ENCODE assay signal across 15 mouse cellular contexts in the genomic region with DNA sequence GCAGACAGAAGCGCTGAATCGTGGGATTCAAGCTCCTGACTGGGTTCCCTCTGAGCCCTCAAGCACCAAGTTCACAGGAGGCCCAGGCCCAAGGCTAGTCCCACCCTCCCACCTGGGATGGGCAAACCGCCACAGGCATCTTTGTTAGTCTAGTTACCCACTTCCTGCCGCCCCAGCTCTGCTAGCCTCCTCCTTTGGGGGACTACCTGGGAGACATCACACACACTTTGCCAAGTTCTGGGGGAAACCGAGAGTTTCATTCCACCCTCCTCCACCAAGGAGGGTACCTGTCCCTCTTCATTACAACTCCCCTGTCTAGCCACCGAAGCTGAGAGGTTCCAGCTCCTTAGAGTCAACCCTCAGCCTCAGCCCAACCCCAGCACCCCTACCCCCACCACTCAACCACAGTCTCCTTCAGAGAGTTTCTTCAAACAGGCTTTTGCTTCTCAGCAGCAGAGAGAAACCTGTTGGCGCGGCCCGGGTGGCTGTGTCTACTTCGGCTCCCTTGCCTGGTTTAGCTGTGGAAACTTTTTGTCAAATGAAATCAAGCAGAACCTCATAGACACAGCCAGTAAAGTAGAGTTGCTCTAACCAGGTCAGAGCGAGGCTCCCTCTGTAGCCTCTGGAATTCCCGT. TPM values are rescaled to one million over a fixed set of nuclear protein-coding genes. Genes with fewer than 3 reads are reported as not detected.
DNase-seq lines count a peak whose midpoint lies in the region; ATAC-seq and TF ChIP-seq lines count a peak whose summit lies in the region.
"Had no signal": no experiment of that assay in that cellular context is flagged by ENCODE, and none has a peak within 500 bp of the region (broad histone marks: within the 10 kb centered on the region; RNA-seq: fewer than 3 reads in every experiment).

No protein-coding gene starts in this region.

- peak overlapping the region; percentile 90 for H3K27ac ChIP-seq in spleen, adult 2 months (ENCODE audit: insufficient read depth, low read length)
- H3K27ac ChIP-seq in forebrain, embryonic 14.5 days (ENCODE audit: low read depth, low read length) = no peak overlapping the region
- H3K27ac ChIP-seq: embryonic facial prominence, embryonic 10.5 days; lung, embryonic 15.5 days; stomach, embryonic 15.5 days had no signal

- peak; percentile 6 for DNase-seq in gastrocnemius, postnatal 10 days
- no peak for DNase-seq in gastrocnemius, postnatal 4 days (ENCODE audit: low spot score in 2 of 2)
- DNase-seq in spleen, adult 2 months (ENCODE audit: low read depth in 1 of 2, low spot score in 2 of 2) = peak; percentile 49 to 66
- no peak for DNase-seq in spleen, postnatal 14 days (ENCODE audit: low spot score in 2 of 2)
- DNase-seq in spleen, postnatal 10 days (ENCODE audit: low spot score in 2 of 2) = peak; percentile 44 to 55
- no peak for DNase-seq in forebrain, embryonic 14.5 days (ENCODE audit: low spot score)
- DNase-seq in lung, adult 18-20 months = no peak
- DNase-seq in ovary, postnatal 10 days (ENCODE audit: low spot score) = no peak
- DNase-seq: cerebellum, adult 8-10 months; kidney, adult 11 months had no signal

- no peaks in the 10 kb centered on the region for H3K9me3 ChIP-seq in forebrain, embryonic 14.5 days (replicated peaks; ENCODE audit: control insufficient read depth, low read length)
- H3K9me3 ChIP-seq: embryonic facial prominence, embryonic 10.5 days; lung, embryonic 15.5 days; stomach, embryonic 15.5 days had no signal

- H3K36me3 ChIP-seq in spleen, adult 2 months (ENCODE audit: control insufficient read depth, insufficient read depth, low read length) = no peaks in the 10 kb centered on the region
- H3K36me3 ChIP-seq in forebrain, embryonic 14.5 days (ENCODE audit: control insufficient read depth, insufficient read depth, low read length) = no peaks in the 10 kb centered on the region
- H3K36me3 ChIP-seq: embryonic facial prominence, embryonic 10.5 days; lung, embryonic 15.5 days; stomach, embryonic 15.5 days had no signal

- no peak for TF ChIP-seq CTCF in spleen, adult 2 months (IDR thresholded peaks at IDR 0.05; ENCODE audit: extremely low read depth, insufficient read depth, insufficient read length, insufficient replicate concordance)

- no peaks in the 10 kb centered on the region for H3K27me3 ChIP-seq in spleen, adult 2 months (ENCODE audit: control insufficient read depth, insufficient read depth, low read length)
- H3K27me3 ChIP-seq in forebrain, embryonic 14.5 days (replicated peaks; ENCODE audit: control insufficient read depth, insufficient read depth, low read length) = no peaks in the 10 kb centered on the region
- H3K27me3 ChIP-seq: lung, embryonic 15.5 days; stomach, embryonic 15.5 days had no signal

- peaks cover 24% of the 10 kb centered on the region; the same call in 1 of the 2 replicates for H3K4me1 ChIP-seq in spleen, adult 2 months (ENCODE audit: control insufficient read depth, insufficient read depth, insufficient read length)
- H3K4me1 ChIP-seq in forebrain, embryonic 14.5 days (ENCODE audit: control insufficient read depth, insufficient read depth, low read length) = peaks cover 6% of the 10 kb centered on the region

- no peak for TF ChIP-seq POLR2A in spleen, adult 2 months (IDR thresholded peaks at IDR 0.05; ENCODE audit: low read depth, low read length)

- H3K4me3 ChIP-seq in spleen, adult 2 months (ENCODE audit: extremely low read depth, insufficient read depth, insufficient read length) = peak overlapping the region; percentile 25; the same call in 1 of the 2 replicates
- no peak overlapping the region for H3K4me3 ChIP-seq in forebrain, embryonic 14.5 days (ENCODE audit: low read depth, low read length)
- H3K4me3 ChIP-seq: embryonic facial prominence, embryonic 10.5 days; lung, embryonic 15.5 days; stomach, embryonic 15.5 days had no signal

- WGBS in spleen, adult 2 months = 21% methylated on average over 12 of the region's 12 CpGs
- WGBS in forebrain, embryonic 14.5 days = 86% methylated on average over 12 of the region's 12 CpGs

- H3K4me2 ChIP-seq in forebrain, embryonic 14.5 days (ENCODE audit: low read length) = no peak overlapping the region
- H3K4me2 ChIP-seq: lung, embryonic 15.5 days; stomach, embryonic 15.5 days had no signal

- ATAC-seq in forebrain, embryonic 14.5 days = no peak

- H3K9ac ChIP-seq in forebrain, embryonic 14.5 days (ENCODE audit: low read length) = no peak overlapping the region
- H3K9ac ChIP-seq: lung, embryonic 15.5 days; stomach, embryonic 15.5 days had no signal

RNA-seq across cellular contexts. Expression of a gene that starts 15.0 kb away (rescaled TPM):
- total RNA-seq in gastrocnemius, postnatal 10 days (2021) = under 1 TPM in 1 of 2 experiments, not detected in 1; 0.59 TPM
- total RNA-seq in gastrocnemius, postnatal 4 days (2021) = 1 to 10 TPM in 1 of 2 experiments, under 1 TPM in 1; 0.34 to 2.0 TPM
- polyA plus RNA-seq in spleen, adult 2 months (2012; rRNA removed) = 109 and 117 TPM in 2 replicates
- 8.2 and 9.0 TPM in 2 replicates for polyA plus RNA-seq in forebrain, embryonic 14.5 days (2014; fragmentation: Nextera tagmentation; extraction: Ambion mirVana)
- total RNA-seq: gastrocnemius, adult 18-20 months had no signal

RNA-seq across cellular contexts. Expression of a gene that starts 15.9 kb away (rescaled TPM):
- total RNA-seq in gastrocnemius, postnatal 10 days (2021) = 10 to 100 TPM; 23.9 to 29.8 TPM
- total RNA-seq in gastrocnemius, postnatal 4 days (2021) = 10 to 100 TPM; 39.5 to 42.1 TPM
- polyA plus RNA-seq in spleen, adult 2 months (2012; rRNA removed) = 55.1 and 69.0 TPM in 2 replicates
- 132 and 154 TPM in 2 replicates for polyA plus RNA-seq in forebrain, embryonic 14.5 days (2014; fragmentation: Nextera tagmentation; extraction: Ambion mirVana)

RNA-seq across cellular contexts. Expression of a gene that starts 19.9 kb away (rescaled TPM):
- 1 to 10 TPM in 1 of 2 experiments, under 1 TPM in 1; 0.80 to 1.3 TPM for total RNA-seq in gastrocnemius, postnatal 10 days (2021)
- 1 to 10 TPM; 1.2 to 1.3 TPM for total RNA-seq in gastrocnemius, postnatal 4 days (2021)
- polyA plus RNA-seq in spleen, adult 2 months (2012; rRNA removed) = 10.9 and 17.2 TPM in 2 replicates
- not detected in 2 replicates for polyA plus RNA-seq in forebrain, embryonic 14.5 days (2014; fragmentation: Nextera tagmentation; extraction: Ambion mirVana)
- total RNA-seq: gastrocnemius, adult 18-20 months; left cerebral cortex, postnatal 14 days had no signal

RNA-seq across cellular contexts. Expression of a gene that starts 42.0 kb away (rescaled TPM):
- 100 to 1,000 TPM; 149 to 151 TPM for total RNA-seq in gastrocnemius, postnatal 10 days (2021)
- total RNA-seq in gastrocnemius, postnatal 4 days (2021) = 100 to 1,000 TPM; 167 to 176 TPM
- 185 and 203 TPM in 2 replicates for polyA plus RNA-seq in spleen, adult 2 months (2012; rRNA removed)
- 259 and 316 TPM in 2 replicates for polyA plus RNA-seq in forebrain, embryonic 14.5 days (2014; fragmentation: Nextera tagmentation; extraction: Ambion mirVana)

RNA-seq across cellular contexts. Expression of a gene that starts 42.0 kb away (rescaled TPM):
- 10 to 100 TPM; 42.3 to 47.0 TPM for total RNA-seq in gastrocnemius, postnatal 10 days (2021)
- total RNA-seq in gastrocnemius, postnatal 4 days (2021) = 10 to 100 TPM; 65.2 to 68.4 TPM
- polyA plus RNA-seq in spleen, adult 2 months (2012; rRNA removed) = 119 and 129 TPM in 2 replicates
- 144 and 179 TPM in 2 replicates for polyA plus RNA-seq in forebrain, embryonic 14.5 days (2014; fragmentation: Nextera tagmentation; extraction: Ambion mirVana)

Comparison
In these comparisons a context has a peak if more than half of its experiments do, and no peak if none do; other contexts are left out.
1. DNase-seq: peak in gastrocnemius, postnatal 10 days (single experiment), spleen, adult 2 months (2 of 2) and spleen, postnatal 10 days (2 of 2); none in gastrocnemius, postnatal 4 days (0 of 2), spleen, postnatal 14 days (0 of 2), forebrain, embryonic 14.5 days (single experiment), lung, adult 18-20 months (0 of 2) and ovary, postnatal 10 days (single experiment).